12 mouse cellular contexts compared by ENCODE assay signal in genomic region chr1:176671081-176671480, GRCm38 (mm10).
"Had no signal": no experiment of that assay in that cellular context is flagged by ENCODE, and none has a peak within 500 bp of the region (broad histone marks: within the 10 kb centered on the region; RNA-seq: fewer than 3 reads in every experiment).

No protein-coding gene starts in this region.

- DNase-seq: retina, postnatal 1 day; right cerebral cortex, adult 18-20 months; right cerebral cortex, postnatal 14 days; right cerebral cortex, postnatal 25 days; right cerebral cortex, postnatal 4 days; spleen, adult 18-20 months; thymus, adult 18-20 months; thymus, adult 2 months; thymus, postnatal 14 days; thymus, postnatal 25 days; thymus, postnatal 36 days; thymus, postnatal 4 days had no signal
